Mouse (Mus musculus) liver, embryonic 14.5 days (tissue): ENCODE data around the gene Slc39a1. TPM values are rescaled to one million over a fixed set of nuclear protein-coding genes. Genes with fewer than 3 reads are reported as not detected.

Experiments used
- ATAC-seq: fragments of 200-750 bp; cut with Nextera tagmentation; 2 replicates; pipeline ENCODE4 v1.8.0; 2017; ENCODE audit warnings: moderate number of reproducible peaks, mild to moderate bottlenecking, moderate library complexity; ENCODE audit not compliant: insufficient read depth
- DNase-seq, 3 experiments: peaks; one replicate each; pipeline ENCODE4 v3.0.0-alpha.2; 2012 to 2013; ENCODE audit warnings: low read depth in 3 of 3, low spot score in 3 of 3
- H3K27ac ChIP-seq: fragments of 300-500 bp; sonication (generic); 2 replicates; pipeline ENCODE4 v1.5.1; 2014; ENCODE audit warnings: moderate library complexity, mild to moderate bottlenecking, control low read depth, inconsistent platforms
- H3K27me3 ChIP-seq: fragments of 300-500 bp; sonication (generic); 2 replicates; pipeline ENCODE4 v1.6.1; 2014; ENCODE audit warnings: mild to moderate bottlenecking, low read length, moderate library complexity; ENCODE audit not compliant: control insufficient read depth, insufficient read depth
- H3K36me3 ChIP-seq: fragments of 300-500 bp; sonication (generic); replicated peaks from 2 replicates; pipeline ENCODE4 v1.6.1; 2014; ENCODE audit warnings: low read depth; ENCODE audit not compliant: control insufficient read depth, insufficient read depth
- H3K4me1 ChIP-seq, 2 experiments: fragments of 200-500 bp in 1 of 2; fragments of 300-500 bp in 1 of 2; sonication (generic) in 1 of 2; replicated peaks; 2 replicates each; pipeline ENCODE4 v1.6.1; 2012 to 2014; ENCODE audit warnings: antibody characterized with exemption in 1 of 2, inconsistent platforms in 1 of 2, low read length in 1 of 2; ENCODE audit not compliant: control insufficient read depth in 2 of 2, insufficient read depth in 2 of 2
- H3K4me2 ChIP-seq: fragments of 300-500 bp; sonication (generic); 2 replicates; pipeline ENCODE4 v1.6.1; 2014; ENCODE audit warnings: low read depth, mild to moderate bottlenecking, control low read depth, moderate library complexity
- H3K4me3 ChIP-seq, 2 experiments: fragments of 200-500 bp in 1 of 2; fragments of 300-500 bp in 1 of 2; sonication (generic) in 1 of 2; 2 replicates each; pipeline ENCODE4 v1.5.1; 2012 to 2014; ENCODE audit warnings: low read depth in 2 of 2, low read length in 2 of 2, mild to moderate bottlenecking in 2 of 2, control low read depth in 1 of 2, inconsistent platforms in 1 of 2, moderate library complexity in 1 of 2; ENCODE audit not compliant: insufficient read depth in 1 of 2
- H3K9ac ChIP-seq: fragments of 300-500 bp; sonication (generic); replicated peaks from 2 replicates; pipeline ENCODE4 v1.6.1; 2014; ENCODE audit warnings: mild to moderate bottlenecking, control low read depth, moderate library complexity
- H3K9me3 ChIP-seq: fragments of 300-500 bp; sonication (generic); 2 replicates; pipeline ENCODE4 v1.6.1; 2016; ENCODE audit warnings: low read length, mixed read lengths; ENCODE audit not compliant: control insufficient read depth
- CTCF ChIP-seq: IDR thresholded peaks from 2 replicates; pipeline ENCODE4 v1.5.1; 2016; ENCODE audit warnings: antibody characterized with exemption, low read depth, control low read depth
- EP300 ChIP-seq: IDR thresholded peaks from 2 replicates; pipeline ENCODE4 v1.6.1; 2016; ENCODE audit warnings: antibody characterized with exemption, low read depth
- WGBS: fragments of 180-500 bp; shearing (Covaris S2); extraction: QIAGEN DNeasy Blood & Tissue Kit; methylation state at CpG from one replicate; pipeline ENCODE4 v1.1.7; 2014; ENCODE audit not compliant: insufficient replicate concordance; 5-methylcytosine and 5-hydroxymethylcytosine counted together
- polyA plus RNA-seq, 2 experiments: library from polyadenylated mRNA; depleted of rRNA in 1 of 2; stranded (reverse) in 1 of 2; unstranded in 1 of 2; fragments of >200 nt; fragmentation: Nextera tagmentation in 1 of 2; extraction: Ambion mirVana in 1 of 2; gene quantifications; 2 replicates each; pipeline versions ENCODE4 v1.2.1 to v1.2.3; 2012 to 2014

Gene Slc39a1
- polyA plus RNA-seq, 2 experiments: 9.8 to 24.1 TPM

DNA sequence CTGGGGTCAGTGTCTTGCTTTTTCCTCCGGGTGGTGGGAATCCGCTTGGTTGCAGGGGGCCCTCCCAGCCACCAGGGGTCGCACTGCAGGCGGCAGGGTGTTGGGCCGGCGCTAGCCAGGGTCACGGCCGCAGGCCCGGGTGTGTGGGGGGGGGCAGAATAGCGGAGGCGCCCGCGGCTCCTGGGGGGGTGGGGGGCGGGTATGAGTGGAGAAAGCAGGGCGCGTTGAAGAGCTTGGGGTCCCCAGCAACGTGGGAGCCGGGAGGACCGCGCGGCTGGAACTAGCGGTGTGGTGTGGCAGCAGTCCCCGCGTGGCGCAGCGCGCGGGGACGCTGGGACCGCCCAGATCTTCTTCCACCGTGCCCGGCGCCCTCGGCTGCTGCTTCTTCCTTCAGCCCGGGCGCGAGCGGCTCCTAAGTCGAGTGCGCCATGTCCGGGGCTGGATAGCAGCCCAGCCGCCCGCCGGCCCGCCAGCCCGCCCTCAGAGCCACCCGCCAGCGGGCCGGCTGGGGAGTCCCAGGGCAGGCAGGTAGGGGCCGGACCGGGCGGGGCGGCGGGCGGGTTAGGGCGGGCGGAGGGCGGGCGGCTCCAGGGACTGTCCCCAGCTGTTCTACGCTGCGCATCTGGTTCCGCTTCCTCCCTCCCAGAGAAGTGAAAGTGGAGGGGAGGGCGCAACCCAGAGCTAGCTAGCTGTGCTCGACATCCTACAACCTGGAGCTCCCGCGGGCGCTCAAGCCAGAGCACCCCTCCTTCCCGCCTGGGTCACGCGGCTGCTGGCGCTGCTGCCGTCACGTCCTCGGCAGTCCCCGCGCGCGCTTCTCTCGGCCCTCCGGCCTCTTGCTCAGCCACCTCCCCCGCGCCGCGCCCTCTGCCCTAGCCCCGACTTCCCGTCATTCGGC lies 17.3 kb downstream of the Slc39a1 start, which contains the start of gene Dennd4b:
Gene Dennd4b, plus strand, starts transcription at position 152 of the 898 bp plus-strand sequence.
- H3K4me2 ChIP-seq: peak within 1 kb of the TSS; percentile 99
- H3K9ac ChIP-seq: peak within 1 kb of the TSS; percentile 78
- ATAC-seq (peak; percentile 94), DNase-seq (peak; percentile 68 to 76 (median 69))
- TF ChIP-seq CTCF (peak; percentile 96), EP300 (no peak)
- H3K9me3 ChIP-seq: no peaks in the 10 kb centered on the region
- H3K4me3 ChIP-seq: peak within 1 kb of the TSS; percentile 83 to 90
- peaks cover 6% of the 10 kb centered on the region; the same call in 1 of the 2 replicates for H3K36me3 ChIP-seq
- under 1% methylated on average over 81 of the region's 87 CpGs for WGBS
- H3K27me3 ChIP-seq: no peaks in the 10 kb centered on the region
- H3K27ac ChIP-seq: peak within 1 kb of the TSS; percentile 57
- peaks cover 6 to 23% of the 10 kb centered on the region in 2 experiments for H3K4me1 ChIP-seq

DNA sequence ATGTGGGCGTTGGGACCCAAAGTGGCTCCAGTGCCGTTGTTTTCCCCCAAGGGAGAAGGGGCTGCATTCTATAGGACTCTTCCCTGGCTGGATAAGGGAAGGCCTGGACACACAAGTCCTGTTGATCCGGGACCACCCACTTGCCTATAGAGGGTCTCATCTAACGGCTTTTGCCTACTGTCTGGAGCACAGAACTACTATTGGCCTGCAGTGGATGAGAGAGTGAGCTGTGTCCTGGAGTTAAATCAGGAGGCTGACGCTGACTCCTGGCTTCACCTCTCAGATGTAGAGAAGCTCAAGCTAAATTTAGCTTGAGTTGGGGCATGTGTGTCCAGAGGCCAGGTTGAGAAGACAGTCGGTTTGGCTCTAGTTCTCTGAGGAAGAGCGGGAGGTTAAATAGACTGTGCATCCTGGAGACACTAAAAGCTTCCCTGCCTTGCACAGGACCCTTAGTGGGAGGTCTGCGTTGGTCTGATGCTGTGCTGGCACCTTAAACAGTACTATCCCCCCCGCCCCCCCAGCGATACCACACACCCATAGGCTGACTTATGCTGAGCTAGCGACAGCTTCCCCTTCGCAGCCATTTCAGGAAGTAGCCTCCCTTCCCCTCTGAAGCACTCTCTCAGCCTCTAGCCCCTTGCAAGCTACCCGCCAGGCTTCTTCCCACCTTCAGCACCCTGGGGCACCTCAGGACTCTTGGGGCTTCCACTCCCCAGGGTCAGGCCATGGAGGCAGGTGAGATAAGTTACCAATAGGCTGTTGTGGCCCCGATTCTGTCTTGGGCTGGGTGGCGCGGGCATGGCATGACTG lies 18.2 kb downstream of the Slc39a1 start:
- TF ChIP-seq CTCF (no peak), EP300 (no peak)
- Histone ChIP-seq H3K4me3 (peak overlapping the region; percentile 83 to 90), H3K27ac (peak overlapping the region; percentile 57), H3K36me3 (peaks cover 6% of the 10 kb centered on the region; the same call in 1 of the 2 replicates), H3K4me1 (peaks cover 6 to 23% of the 10 kb centered on the region in 2 experiments), H3K27me3 (no peaks in the 10 kb centered on the region), H3K9ac (peak overlapping the region; percentile 78), H3K9me3 (no peaks in the 10 kb centered on the region), H3K4me2 (peak overlapping the region; percentile 99)
- 7% methylated on average over 16 of the region's 16 CpGs for whole genome bisulfite sequencing
- ATAC-seq (peak; percentile 2; the same call in 1 of the 2 replicates), DNase-seq (peak in 1 of 3 experiments; percentile 30)

DNA sequence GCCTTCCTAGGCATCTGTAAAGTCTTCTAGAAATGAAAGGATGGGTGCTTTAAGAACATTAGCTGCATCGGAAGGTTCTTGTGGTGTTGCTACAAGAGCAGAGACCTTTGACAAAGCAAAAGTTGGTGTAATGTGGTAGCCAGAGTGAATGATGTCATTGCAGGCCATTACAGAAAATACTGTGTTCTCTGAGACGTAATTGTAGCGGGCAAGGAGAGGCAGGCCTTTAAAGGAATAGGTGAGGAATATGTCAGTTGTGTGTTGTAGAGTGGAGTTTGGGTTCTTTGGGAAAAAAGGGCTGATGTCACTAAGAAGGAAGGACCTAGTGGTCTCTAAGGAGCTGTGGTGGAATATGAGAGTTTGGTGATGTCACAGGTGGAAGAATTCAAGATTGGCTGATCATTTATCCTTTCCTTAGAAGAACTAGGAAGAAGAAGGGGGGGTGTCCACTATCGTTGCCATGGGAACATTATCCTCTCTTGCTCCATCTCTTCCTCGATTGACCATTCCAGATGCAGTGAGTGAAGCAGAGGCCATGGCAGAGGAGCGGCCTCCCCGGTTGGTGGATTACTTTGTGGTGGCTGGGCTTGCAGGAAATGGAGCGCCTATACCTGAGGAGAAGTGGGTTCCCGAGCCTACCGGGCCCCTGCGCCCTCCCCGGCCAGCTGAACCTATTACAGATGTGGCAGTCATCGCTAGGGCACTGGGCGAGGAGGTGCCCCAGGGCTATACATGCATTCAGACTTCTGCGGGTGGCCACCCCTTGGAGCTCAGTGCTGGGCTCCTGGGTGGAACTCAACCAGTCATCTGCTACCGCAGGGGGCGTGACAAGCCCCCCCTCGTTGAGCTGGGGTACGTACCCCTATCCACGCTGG lies 19.2 kb downstream of the Slc39a1 start:
- Histone ChIP-seq H3K4me2 (peak overlapping the region; percentile 99), H3K9me3 (no peaks in the 10 kb centered on the region), H3K4me3 (peak overlapping the region in 1 of 2 experiments; percentile 83; a peak in 2 of 4 replicates), H3K27ac (no peak overlapping the region), H3K9ac (no peak overlapping the region; the same call in none of the 2 replicates), H3K4me1 (peaks cover 6 to 23% of the 10 kb centered on the region in 2 experiments), H3K36me3 (peaks cover 2% of the 10 kb centered on the region; the same call in 1 of the 2 replicates), H3K27me3 (no peaks in the 10 kb centered on the region)
- DNase-seq (no peak), ATAC-seq (no peak)
- TF ChIP-seq EP300 (no peak), CTCF (no peak)
- WGBS: 79% methylated on average over 20 of the region's 20 CpGs

- DNase-seq (no peak), ATAC-seq (no peak)
- Histone ChIP-seq H3K27me3 (no peaks in the 10 kb centered on the region), H3K27ac (no peak overlapping the region), H3K4me2 (no peak overlapping the region), H3K4me3 (no peak overlapping the region), H3K9ac (no peak overlapping the region), H3K4me1 (peaks cover 6 to 23% of the 10 kb centered on the region in 2 experiments), H3K9me3 (no peaks in the 10 kb centered on the region), H3K36me3 (peaks cover 2% of the 10 kb centered on the region; the same call in 1 of the 2 replicates)
- WGBS: 87% methylated on average over 11 of the region's 11 CpGs
- TF ChIP-seq EP300: no peak
- no peak for TF ChIP-seq CTCF
Observed at GRCm38 (mm10) chr3:90268190-90268589, 20.2 kb downstream of the Slc39a1 start.
